ENCODE assay signal across 8 mouse cellular contexts in genomic region chr4:44233713-44234003, GRCm38 (mm10). TPM values are rescaled to one million over a fixed set of nuclear protein-coding genes. Genes with fewer than 3 reads are reported as not detected.
DNase-seq lines count a peak whose midpoint lies in the region; ATAC-seq and TF ChIP-seq lines count a peak whose summit lies in the region.

Gene Rnf38, minus strand, starts transcription at chr4:44233789.

- no peaks in the 10 kb centered on the region for H3K9me3 ChIP-seq in forebrain, postnatal 0 days (ENCODE audit: low read length)
- H3K9me3 ChIP-seq in hindbrain, embryonic 15.5 days, result no peaks in the 10 kb centered on the region
- no peaks in the 10 kb centered on the region for H3K9me3 ChIP-seq in liver, postnatal 0 days (ENCODE audit: low read length)

- peak within 1 kb of the TSS; percentile 84 for H3K4me2 ChIP-seq in forebrain, postnatal 0 days (ENCODE audit: low read depth)
- peak within 1 kb of the TSS; percentile 90 for H3K4me2 ChIP-seq in hindbrain, embryonic 15.5 days
- peak within 1 kb of the TSS; percentile 84 for H3K4me2 ChIP-seq in liver, postnatal 0 days (ENCODE audit: low read depth, low read length)

- peak within 1 kb of the TSS; percentile 72 for H3K9ac ChIP-seq in forebrain, postnatal 0 days
- H3K9ac ChIP-seq in hindbrain, embryonic 15.5 days, result peak within 1 kb of the TSS; percentile 84
- H3K9ac ChIP-seq in liver, postnatal 0 days (replicated peaks), result peak within 1 kb of the TSS; percentile 70

- TF ChIP-seq EP300 in liver, postnatal 0 days (IDR thresholded peaks at IDR 0.05; ENCODE audit: low read depth), result no peak

- DNase-seq in heart, adult 18-20 months, result no peak
- DNase-seq in heart, adult 9 months (ENCODE audit: low spot score in 2 of 2), result no peak
- DNase-seq in forebrain, postnatal 0 days, result no peak
- no peak for DNase-seq in liver, postnatal 0 days
- DNase-seq in thymus, postnatal 14 days, result no peak
- no peak for DNase-seq in cerebellum, adult 18-20 months

- under 1% methylated on average over 16 of the region's 61 CpGs for WGBS in forebrain, postnatal 0 days
- no CpG with 5 or more reads among the region's 61 CpGs for WGBS in hindbrain, embryonic 15.5 days
- WGBS in liver, postnatal 0 days (ENCODE audit: insufficient replicate concordance), result 0% methylated on average over 5 of the region's 61 CpGs

- peaks cover 3% of the 10 kb centered on the region; the same call in 1 of the 2 replicates for H3K4me1 ChIP-seq in forebrain, postnatal 0 days (ENCODE audit: insufficient read depth)
- H3K4me1 ChIP-seq in hindbrain, embryonic 15.5 days (replicated peaks), result peaks cover 31% of the 10 kb centered on the region
- peaks cover 11% of the 10 kb centered on the region for H3K4me1 ChIP-seq in liver, postnatal 0 days (ENCODE audit: insufficient read depth)

- TF ChIP-seq CTCF in forebrain, postnatal 0 days (IDR thresholded peaks at IDR 0.05; ENCODE audit: low read depth), result no peak
- TF ChIP-seq CTCF in liver, postnatal 0 days (IDR thresholded peaks at IDR 0.05; ENCODE audit: low read depth), result no peak

- no peak for ATAC-seq in activated CD4-positive, CD25-positive, alpha-beta regulatory T cell, adult 4 months
- no peak for ATAC-seq in forebrain, postnatal 0 days
- ATAC-seq in hindbrain, embryonic 15.5 days (ENCODE audit: low FRiP score, low read depth), result no peak
- ATAC-seq in liver, postnatal 0 days, result no peak

- H3K4me3 ChIP-seq in forebrain, postnatal 0 days (ENCODE audit: low read depth, low read length), result peak within 1 kb of the TSS; percentile 91
- H3K4me3 ChIP-seq in hindbrain, embryonic 15.5 days, result peak within 1 kb of the TSS; percentile 93
- peak within 1 kb of the TSS; percentile 68 for H3K4me3 ChIP-seq in liver, postnatal 0 days (ENCODE audit: low read depth, low read length)

- no peaks in the 10 kb centered on the region for H3K27me3 ChIP-seq in forebrain, postnatal 0 days (ENCODE audit: insufficient read depth, low read length)
- H3K27me3 ChIP-seq in hindbrain, embryonic 15.5 days, result no peaks in the 10 kb centered on the region
- H3K27me3 ChIP-seq in liver, postnatal 0 days (ENCODE audit: insufficient read depth, low read length), result 0 out of 2 replicates have a peak, but pooled peaks cover 4% of the 10 kb centered on the region

- peak within 1 kb of the TSS; percentile 78 for H3K27ac ChIP-seq in forebrain, postnatal 0 days (ENCODE audit: low read depth, low read length)
- H3K27ac ChIP-seq in hindbrain, embryonic 15.5 days (replicated peaks), result peak within 1 kb of the TSS; percentile 87
- H3K27ac ChIP-seq in liver, postnatal 0 days (ENCODE audit: low read depth), result peak within 1 kb of the TSS; percentile 90

- H3K36me3 ChIP-seq in forebrain, postnatal 0 days (ENCODE audit: insufficient read depth), result no peaks in the 10 kb centered on the region
- H3K36me3 ChIP-seq in hindbrain, embryonic 15.5 days, result no peaks in the 10 kb centered on the region
- no peaks in the 10 kb centered on the region for H3K36me3 ChIP-seq in liver, postnatal 0 days (replicated peaks; ENCODE audit: insufficient read depth, low read length)

RNA-seq across cellular contexts. Expression of gene Rnf38, which starts in this region (rescaled TPM):
- 10 to 100 TPM; 22.7 to 25.0 TPM for total RNA-seq in heart, adult 18-20 months (2021)
- polyA plus RNA-seq in activated CD4-positive, CD25-positive, alpha-beta regulatory T cell, adult 4 months (2017; shearing (Covaris generic)), result 10 to 100 TPM; 21.0 to 29.2 TPM
- 51.4 and 82.7 TPM in 2 replicates for total RNA-seq in forebrain, postnatal 0 days (2014; rRNA removed)
- polyA plus RNA-seq in forebrain, postnatal 0 days (2015; fragmentation: Nextera tagmentation; extraction: Ambion mirVana), result 12.3 and 17.6 TPM in 2 replicates
- polyA plus RNA-seq in hindbrain, embryonic 15.5 days (2015; fragmentation: Nextera tagmentation; extraction: Ambion mirVana), result 30.3 and 30.5 TPM in 2 replicates
- 5.6 and 5.9 TPM in 2 replicates for polyA plus RNA-seq in liver, postnatal 0 days (2015; fragmentation: Nextera tagmentation; extraction: Ambion mirVana)
